Mouse (Mus musculus) cerebellum, postnatal 4 days (tissue): ENCODE measurements at regions not wholly inside any gene's neighbourhood (a gene's known extent, or its start where the extent isn't known, plus 50 kb on each side); places are given as distances from the start of the nearest gene placed in this dataset.

Source experiments
- DNase-seq, 2 experiments: peaks; one replicate each; pipeline ENCODE4 v3.0.0; 2022; ENCODE audit warnings: low spot score in 2 of 2, mixed read lengths in 1 of 2

DNA sequence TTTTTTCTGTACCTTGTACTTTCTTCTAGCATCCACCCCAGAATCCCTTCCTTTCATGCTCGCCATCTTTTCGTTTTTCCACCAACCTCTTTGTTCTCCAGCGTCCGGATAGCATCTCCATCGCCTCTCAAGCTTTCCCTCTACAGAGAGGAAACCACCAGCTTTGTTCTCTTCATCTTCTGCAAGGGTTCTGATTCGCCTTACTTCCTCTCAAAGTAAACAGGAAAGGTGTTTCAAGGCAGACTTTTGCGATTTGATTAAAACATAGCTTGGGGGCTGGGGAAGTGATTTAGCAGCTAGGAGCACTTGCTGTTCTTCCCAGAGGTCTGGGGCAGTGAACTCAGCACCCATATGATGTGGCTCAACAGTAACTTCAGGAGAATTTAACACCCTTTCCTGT is 71.4 kb downstream of the Emp1 start:
- no peak for DNase-seq

DNA sequence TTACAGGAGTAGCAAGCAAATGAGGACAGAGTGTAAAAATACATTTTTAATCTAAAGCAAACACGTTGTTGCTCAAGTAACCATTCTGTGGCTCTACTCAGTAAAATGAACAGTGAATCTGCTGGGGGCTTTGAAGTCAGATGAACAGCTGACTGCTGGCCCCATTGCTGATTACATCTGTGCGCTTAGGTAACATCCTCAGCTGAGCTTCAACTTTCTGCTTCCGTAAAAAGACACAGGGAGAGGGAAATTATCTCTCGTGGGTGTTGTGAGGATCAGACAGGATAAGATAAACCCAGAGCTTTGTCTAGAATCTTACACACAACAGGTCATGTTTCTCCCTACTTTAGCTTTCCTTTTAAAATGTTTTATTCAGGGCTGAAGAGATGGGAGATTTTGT is 74.0 kb downstream of the Emp1 start:
- no peak for DNase-seq

DNA sequence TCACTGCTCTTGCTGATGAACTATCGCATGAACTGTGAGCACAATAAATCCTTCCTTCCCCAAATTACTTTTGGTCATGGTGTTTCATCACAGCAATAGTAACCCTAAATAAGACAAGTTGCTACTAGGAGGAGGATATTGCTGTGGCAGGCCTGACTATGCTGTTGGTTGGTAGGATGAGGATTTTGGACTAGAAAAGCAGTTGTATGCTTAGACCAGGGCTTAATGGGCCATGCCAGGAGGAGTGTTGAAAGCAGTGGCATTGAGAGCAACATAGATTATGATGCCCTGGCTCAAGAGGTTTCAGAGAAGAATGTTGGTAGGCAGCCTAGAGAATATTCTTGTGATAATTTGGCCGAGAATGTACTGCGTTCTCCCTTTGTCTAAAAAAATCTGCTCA is 75.9 kb downstream of the Emp1 start:
- DNase-seq = no peak

DNA sequence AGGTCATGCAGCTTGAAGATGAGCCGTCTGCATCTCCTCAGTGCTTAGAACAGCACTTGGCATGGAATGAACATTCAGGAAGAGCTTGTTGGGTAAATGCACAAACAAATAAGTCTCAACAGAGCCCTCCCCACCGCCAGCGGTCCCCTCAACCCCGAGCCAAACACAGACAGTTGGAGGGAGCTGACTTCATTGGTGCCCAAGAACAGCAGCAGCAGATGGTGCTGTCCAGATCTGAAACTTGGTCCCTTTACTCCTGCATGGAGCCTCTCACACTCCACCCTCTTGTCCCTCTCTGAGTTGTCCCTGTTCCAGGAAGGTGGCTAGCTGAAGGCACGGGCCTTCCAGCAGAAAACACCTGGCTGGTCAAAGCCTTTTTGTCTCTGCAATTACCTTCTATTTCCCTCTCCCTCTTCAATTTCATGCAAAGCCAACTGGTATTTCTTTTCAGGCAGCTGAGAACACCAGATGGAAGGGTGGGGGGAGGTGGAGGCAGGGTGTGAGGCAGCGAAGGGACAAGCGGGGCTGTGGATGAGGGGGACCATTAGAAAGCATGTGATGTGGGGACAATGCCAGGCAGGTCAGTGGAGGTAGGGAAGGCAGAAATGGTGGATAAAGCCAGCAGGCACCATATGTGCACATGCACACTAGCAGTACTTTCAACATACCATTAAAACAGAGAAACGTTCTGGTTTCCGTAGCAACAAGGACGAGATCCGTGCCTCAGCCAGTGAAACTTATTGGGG is 79.0 kb downstream of the Emp1 start:
- DNase-seq = peak in 1 of 2 experiments; percentile 41

GRCm38 (mm10) chr6:135444661-135445060 is 82.3 kb downstream of the Emp1 start:
- DNase-seq = peak; percentile 93 to 97

DNA sequence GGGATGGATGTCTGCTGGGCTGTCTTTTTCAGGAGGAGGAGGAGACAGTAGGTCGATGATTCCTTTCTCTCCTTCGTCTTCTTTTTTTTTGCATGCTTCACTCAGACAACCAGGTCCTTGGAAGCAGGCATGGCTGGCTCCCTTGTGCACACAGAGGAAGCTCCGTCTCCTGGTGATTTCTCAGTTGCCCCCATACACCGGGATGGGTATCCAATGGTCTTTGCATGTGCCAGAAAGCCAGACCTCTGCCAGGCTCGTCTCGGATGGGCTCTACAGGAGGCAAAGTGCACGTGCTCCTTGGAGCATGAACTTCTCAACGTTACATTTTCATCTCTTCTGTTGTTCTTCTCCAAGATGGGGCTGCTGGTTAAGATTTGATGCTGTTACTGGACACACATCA is 82.7 kb downstream of the Emp1 start:
- DNase-seq = peak in 1 of 2 experiments; percentile 22

GRCm38 (mm10) chr6:135447801-135448200 is 85.5 kb downstream of the Emp1 start:
- no peak for DNase-seq

- no peak for DNase-seq
Measured at GRCm38 (mm10) chr6:135449228-135449627, 86.9 kb downstream of the Emp1 start.

DNA sequence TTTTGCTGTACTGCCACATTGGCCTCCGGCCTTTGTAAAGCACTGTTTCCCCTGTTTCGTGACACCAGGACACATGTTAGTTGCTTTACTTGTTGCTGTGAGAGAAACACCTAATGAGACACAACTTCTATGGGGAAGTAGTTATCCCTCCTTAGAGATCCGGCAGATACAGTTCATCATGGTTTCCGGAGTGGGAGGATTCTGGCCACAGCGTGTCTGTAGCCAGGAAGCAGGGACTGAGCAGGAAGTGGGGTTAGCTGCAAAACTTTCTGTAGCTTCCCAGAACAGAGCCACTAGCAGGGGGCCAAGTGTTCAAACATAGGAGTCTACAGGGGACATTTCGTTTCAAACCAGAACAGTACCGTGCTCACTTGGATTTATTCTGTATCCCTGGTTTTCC is 88.2 kb downstream of the Emp1 start:
- DNase-seq = no peak

DNA sequence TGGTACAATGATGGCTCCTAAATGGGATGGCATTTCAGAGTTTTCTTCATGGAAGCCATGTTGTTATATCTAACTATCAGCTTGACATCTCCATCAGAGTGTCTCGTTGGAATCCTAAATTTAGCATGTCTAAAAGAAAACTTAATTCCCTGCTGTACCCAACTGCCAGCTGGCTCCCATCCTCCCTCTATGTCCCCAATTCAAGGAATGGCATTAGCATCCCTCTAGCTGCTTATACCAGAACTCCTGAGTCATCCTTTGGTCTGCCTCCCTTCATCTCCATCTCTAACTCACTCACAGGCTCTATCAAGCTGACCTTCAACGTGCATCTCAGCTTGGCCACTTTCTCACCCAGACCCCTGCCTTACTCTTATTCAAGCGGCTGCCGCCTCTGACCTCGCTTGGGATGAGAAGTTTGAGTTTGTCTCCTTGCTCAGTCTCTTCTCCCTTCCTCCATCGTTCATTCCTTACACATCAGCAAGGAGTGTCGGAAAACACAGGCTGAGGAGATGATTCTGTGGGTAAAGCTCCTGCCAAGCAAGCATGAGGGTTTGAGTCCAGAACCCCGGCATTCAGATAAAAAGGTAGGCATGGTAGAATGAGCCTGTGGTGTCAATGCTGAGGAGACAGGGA is 88.9 kb downstream of the Emp1 start:
- no peak for DNase-seq

GRCm38 (mm10) chr6:135453041-135453440 is 90.7 kb downstream of the Emp1 start:
- no peak for DNase-seq

- DNase-seq = no peak
Measured at GRCm38 (mm10) chr6:135472495-135472894, 110.2 kb downstream of the Emp1 start.

GRCm38 (mm10) chr6:135473146-135473545 is 110.8 kb downstream of the Emp1 start:
- no peak for DNase-seq

DNA sequence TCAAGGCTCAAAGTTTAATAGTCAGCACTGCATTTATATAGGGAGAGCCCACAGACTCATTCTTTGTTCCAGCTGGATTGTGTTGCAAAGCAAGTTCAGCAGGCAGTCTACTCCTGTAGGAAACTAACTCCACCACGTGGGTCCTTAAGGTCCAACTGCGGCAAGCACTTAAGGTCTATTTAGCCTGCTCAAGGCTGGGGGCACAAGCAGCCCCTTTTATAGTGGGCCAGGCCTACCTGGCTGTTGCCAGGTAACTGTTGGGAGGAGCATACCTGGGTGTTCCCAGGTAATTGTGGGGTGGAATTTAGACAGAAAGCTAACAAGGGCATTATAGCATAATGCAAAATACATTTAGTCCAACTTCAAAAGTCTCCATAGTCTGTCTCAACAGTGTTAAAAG is 126.5 kb downstream of the Emp1 start:
- DNase-seq = no peak

DNA sequence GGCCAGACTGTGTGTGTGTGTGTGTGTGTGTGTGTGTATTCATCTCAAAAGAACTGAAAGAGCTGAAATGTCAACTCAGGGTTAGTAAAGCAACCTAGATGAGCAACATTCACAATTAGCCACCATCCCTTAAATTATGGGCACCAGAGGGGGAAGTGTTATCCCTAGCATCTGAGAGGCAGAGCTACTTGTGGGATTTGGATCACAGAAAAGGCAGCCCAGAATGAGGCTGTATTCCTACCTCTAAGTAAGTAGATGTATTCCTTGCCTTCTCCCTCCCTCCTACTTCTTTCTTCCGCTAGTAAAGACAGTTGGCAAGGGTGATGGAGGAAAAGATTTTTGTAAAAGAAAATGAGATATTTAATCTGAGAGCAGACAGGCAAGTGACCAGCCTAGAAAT is 131.6 kb downstream of the Emp1 start:
- no peak for DNase-seq

DNA sequence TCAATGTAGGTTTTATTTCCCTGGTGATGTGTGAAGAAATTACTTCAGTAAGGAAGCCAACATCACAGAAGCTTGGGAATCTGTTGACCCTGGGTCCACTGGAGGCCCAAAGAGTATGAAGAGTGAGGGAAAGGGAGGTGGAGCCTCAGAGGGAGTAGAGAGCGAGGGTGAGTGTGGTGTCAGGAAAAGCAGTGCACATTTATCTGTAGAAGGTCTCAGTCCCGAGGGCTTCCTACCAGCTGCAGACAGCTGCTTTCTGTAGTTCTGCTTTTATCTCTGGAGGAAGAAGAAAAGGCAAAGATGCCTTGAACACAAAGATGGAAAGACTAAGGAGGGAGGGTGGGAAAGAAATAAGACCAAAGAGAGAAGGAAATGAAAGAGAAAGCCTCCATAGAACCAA is 133.5 kb downstream of the Emp1 start:
- no peak for DNase-seq

DNA sequence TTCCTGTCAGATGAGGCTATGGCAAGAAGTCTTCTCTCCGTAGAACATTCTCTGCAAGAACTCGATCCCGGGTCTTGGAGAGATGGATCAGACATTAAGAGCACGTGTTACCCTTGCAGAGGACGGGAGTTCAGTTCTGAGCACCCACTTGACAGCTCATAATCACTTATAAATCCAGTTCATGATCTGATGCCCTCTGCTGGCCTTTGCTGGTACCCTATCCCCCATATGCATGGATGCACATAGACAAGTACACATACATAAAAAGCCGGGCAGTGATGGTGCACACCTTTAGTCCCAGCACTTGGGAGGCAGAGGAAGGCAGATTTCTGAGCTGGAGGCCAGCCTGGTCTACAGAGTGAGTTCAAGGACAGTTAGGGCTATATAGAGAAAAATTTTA is 136.2 kb downstream of the Emp1 start:
- DNase-seq = no peak

DNA sequence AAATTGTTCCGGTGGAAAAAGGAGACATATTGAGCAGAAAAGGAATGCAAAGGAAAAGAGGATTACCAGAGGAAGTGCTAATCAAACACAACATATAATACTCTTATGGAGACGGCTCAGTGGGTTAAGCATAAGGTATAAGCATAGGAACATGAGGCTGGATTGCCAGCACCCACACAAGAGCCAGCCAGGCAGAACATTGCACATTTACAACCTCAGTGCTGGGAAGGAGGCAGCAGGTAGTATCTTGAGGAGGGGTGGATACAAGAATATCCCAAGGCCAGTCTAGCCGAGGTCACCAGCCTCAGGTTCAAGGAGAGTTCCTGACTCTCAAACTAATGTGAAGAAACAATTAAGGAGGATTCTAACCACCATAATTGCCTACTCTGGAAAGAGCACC is 138.0 kb downstream of the Emp1 start:
- no peak for DNase-seq

GRCm38 (mm10) chr6:135501791-135502190 is 139.4 kb downstream of the Emp1 start:
- no peak for DNase-seq

DNA sequence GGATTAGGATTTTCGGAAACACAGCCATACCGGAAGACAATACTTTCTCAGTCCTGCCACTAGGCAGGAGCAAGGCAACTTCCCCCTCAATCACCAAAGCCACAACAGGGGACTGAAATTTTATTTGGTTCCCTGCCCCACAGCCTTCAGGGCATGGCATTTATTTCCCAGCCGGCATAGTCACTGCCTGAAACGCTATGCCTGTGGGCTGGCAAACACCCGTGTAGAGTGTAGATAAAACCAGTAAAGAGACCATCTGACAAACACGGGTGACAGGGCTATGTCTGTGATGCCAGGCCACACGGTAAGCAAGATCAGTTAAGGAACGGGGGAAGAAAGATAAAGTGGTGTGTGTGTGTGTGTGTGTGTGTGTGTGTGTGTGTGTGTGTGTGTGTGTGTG is 140.1 kb downstream of the Emp1 start:
- DNase-seq = no peak

DNA sequence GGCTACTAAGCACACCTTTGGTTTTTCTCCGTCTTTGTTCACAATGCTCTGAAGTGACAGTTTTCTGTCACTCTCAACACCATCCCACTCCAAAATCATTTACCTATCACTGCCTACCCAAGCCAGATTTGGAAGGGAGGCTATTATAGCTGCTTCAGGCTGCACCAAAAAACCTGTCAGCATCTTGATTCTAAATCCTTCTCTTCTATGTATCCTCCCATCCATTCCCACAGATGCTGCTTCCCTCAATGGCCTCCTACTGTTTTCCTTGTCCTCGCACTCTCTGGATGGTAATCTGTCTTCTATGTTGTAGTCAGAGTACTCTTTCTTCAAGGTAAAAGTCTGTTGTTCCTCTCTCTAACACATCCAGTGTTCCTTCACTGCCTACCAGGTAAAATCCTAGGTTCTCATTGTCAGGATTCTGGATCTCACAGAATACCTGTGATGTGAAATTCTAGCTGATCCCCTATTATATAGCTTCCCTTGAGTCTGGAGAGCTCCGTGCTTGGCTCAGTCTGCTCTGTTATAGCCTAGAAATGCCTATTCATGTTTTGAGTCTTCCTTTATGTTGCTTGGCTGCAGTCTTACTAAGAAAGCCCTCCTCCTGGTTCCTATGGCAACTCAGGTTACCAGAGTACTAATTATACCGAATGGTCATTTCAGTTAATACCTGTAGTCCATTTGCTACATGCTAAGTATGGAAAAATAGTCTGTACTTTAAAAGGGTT is 156.5 kb downstream of the Emp1 start:
- DNase-seq = no peak

- DNase-seq = no peak
Measured at GRCm38 (mm10) chr6:135519438-135519803, 157.1 kb downstream of the Emp1 start.

- DNase-seq = no peak
Measured at GRCm38 (mm10) chr6:135520868-135521267, 158.5 kb downstream of the Emp1 start.
